Mouse (Mus musculus) myocyte (in vitro differentiated cells): ENCODE results near the gene Plxdc2.

Experiments
- CEBPB ChIP-seq: IDR thresholded peaks from 2 replicates; pipeline ENCODE4 v1.6.1; 2011; ENCODE audit warnings: mild to moderate bottlenecking, moderate library complexity; ENCODE audit not compliant: poor library complexity, insufficient read depth, severe bottlenecking
- E2F4 ChIP-seq: IDR thresholded peaks from one replicate; pipeline ENCODE4 v1.6.1; 2011; ENCODE audit warnings: mild to moderate bottlenecking, control low read depth, moderate library complexity; ENCODE audit not compliant: insufficient read depth
- MAX ChIP-seq: IDR thresholded peaks from one replicate; pipeline ENCODE4 v1.6.1; 2011; ENCODE audit warnings: low read depth, mild to moderate bottlenecking, control low read depth
- MYOD1 ChIP-seq, 3 experiments: IDR thresholded peaks; one replicate each; pipeline ENCODE4 v1.6.1; 2011; ENCODE audit warnings: control low read depth in 2 of 3, low read depth in 2 of 3, mild to moderate bottlenecking in 2 of 3, moderate library complexity in 1 of 3; ENCODE audit not compliant: insufficient read length in 2 of 3, control insufficient read depth in 1 of 3
- POLR2A ChIP-seq: IDR thresholded peaks from one replicate; pipeline ENCODE4 v1.6.1; 2011; ENCODE audit warnings: low read depth, mild to moderate bottlenecking, control low read depth, moderate library complexity; ENCODE audit not compliant: insufficient read length
- POLR2AphosphoS2 ChIP-seq: IDR thresholded peaks from one replicate; pipeline ENCODE4 v1.6.1; 2011; ENCODE audit warnings: low read depth, control low read depth; ENCODE audit not compliant: insufficient read length
- REST ChIP-seq: IDR thresholded peaks from one replicate; pipeline ENCODE4 v1.6.1; 2011; ENCODE audit warnings: mild to moderate bottlenecking, control low read depth, moderate library complexity; ENCODE audit not compliant: insufficient read depth, insufficient read length
- SRF ChIP-seq: IDR thresholded peaks from one replicate; pipeline ENCODE4 v1.6.1; 2011; ENCODE audit warnings: low read depth; ENCODE audit not compliant: control insufficient read depth, insufficient read length
- TCF12 ChIP-seq: IDR thresholded peaks from one replicate; pipeline ENCODE4 v1.6.1; 2011; ENCODE audit warnings: mild to moderate bottlenecking, control low read depth; ENCODE audit not compliant: poor library complexity, insufficient read depth, severe bottlenecking
- TCF3 ChIP-seq: IDR thresholded peaks from one replicate; pipeline ENCODE4 v1.6.1; 2011; ENCODE audit warnings: low read depth, control low read depth; ENCODE audit not compliant: insufficient read length
- USF1 ChIP-seq: IDR thresholded peaks from one replicate; pipeline ENCODE4 v1.6.1; 2011; ENCODE audit warnings: low read depth, mild to moderate bottlenecking, control low read depth, moderate library complexity

- TF ChIP-seq SRF: no peak
- no peak for TF ChIP-seq POLR2A
- no peak for TF ChIP-seq REST
- no peak for TF ChIP-seq MYOD1 (IDR thresholded peaks at IDR 0.05; ENCODE audit: control insufficient read depth in 1 of 3, insufficient read length in 2 of 3, low read depth in 2 of 3)
- no peak for TF ChIP-seq E2F4
- no peak for TF ChIP-seq CEBPB
- TF ChIP-seq TCF12: no peak
- no peak for TF ChIP-seq TCF3
- no peak for TF ChIP-seq MAX
- TF ChIP-seq POLR2AphosphoS2: no peak
- no peak for TF ChIP-seq USF1
Observed at GRCm38 (mm10) chr2:16355611-16356105, 446 bp upstream of the Plxdc2 start.
